Mouse (Mus musculus): ENCODE results near the gene Tbc1d25. TPM values are rescaled to one million over a fixed set of nuclear protein-coding genes. Genes with fewer than 3 reads are reported as not detected.

Gene Tbc1d25
- polyA plus RNA-seq, 1 experiment from 2014 or later, result 15.5 TPM

- Histone ChIP-seq H3K4me3 (ENCODE audit: low read depth, low read length) (no peak overlapping the region), H3K27me3 (ENCODE audit: control insufficient read depth, insufficient read depth, low read length) (no peaks in the 10 kb centered on the region), H3K4me1 (ENCODE audit: control insufficient read depth, insufficient read depth, low read length) (no peaks in the 10 kb centered on the region), H3K9ac (ENCODE audit: low read length) (no peak overlapping the region), H3K27ac (replicated peaks; ENCODE audit: low read depth, low read length) (no peak overlapping the region), H3K9me3 (ENCODE audit: control insufficient read depth, low read length) (no peaks in the 10 kb centered on the region), H3K4me2 (ENCODE audit: low read depth, severe bottlenecking) (no peak overlapping the region), H3K36me3 (ENCODE audit: control insufficient read depth, insufficient read depth, low read length) (no peaks in the 10 kb centered on the region)
- WGBS, result 95% methylated on average over 5 of the region's 5 CpGs
- no peak for DNase-seq (ENCODE audit: low spot score)
- ATAC-seq (ENCODE audit: insufficient number of reproducible peaks, low FRiP score, low TSS enrichment, low read depth), result no peak
Measured at GRCm38 (mm10) chrX:8163076-8163475, 12.9 kb downstream of the Tbc1d25 start.

GRCm38 (mm10) chrX:8145153-8145991 lies 30.6 kb downstream of the Tbc1d25 start, which contains the start of gene Rbm3:
Gene Rbm3, minus strand, starts transcription at chrX:8145880.
- H3K9ac ChIP-seq (ENCODE audit: low read length), result peak within 1 kb of the TSS; percentile 87
- H3K4me2 ChIP-seq (ENCODE audit: low read depth, severe bottlenecking), result peak within 1 kb of the TSS; percentile 87
- H3K27me3 ChIP-seq (ENCODE audit: control insufficient read depth, insufficient read depth, low read length), result no peaks in the 10 kb centered on the region
- H3K4me3 ChIP-seq (ENCODE audit: low read depth, low read length), result peak within 1 kb of the TSS; percentile 57
- H3K9me3 ChIP-seq (ENCODE audit: control insufficient read depth, low read length), result no peaks in the 10 kb centered on the region
- peak; percentile 92 for ATAC-seq (ENCODE audit: insufficient number of reproducible peaks, low FRiP score, low TSS enrichment, low read depth)
- 0 out of 2 replicates have a peak, but pooled peaks cover 9% of the 10 kb centered on the region for H3K4me1 ChIP-seq (ENCODE audit: control insufficient read depth, insufficient read depth, low read length)
- DNase-seq (ENCODE audit: low spot score), result peak; percentile 83
- H3K36me3 ChIP-seq (ENCODE audit: control insufficient read depth, insufficient read depth, low read length), result peaks cover 4% of the 10 kb centered on the region; the same call in 1 of the 2 replicates
- 26% methylated on average over 64 of the region's 65 CpGs for WGBS
- H3K27ac ChIP-seq (replicated peaks; ENCODE audit: low read depth, low read length), result peak within 1 kb of the TSS; percentile 94

- H3K9ac ChIP-seq (ENCODE audit: low read length), result peak overlapping the region; percentile 87; the same call in 1 of the 2 replicates
- H3K9me3 ChIP-seq (ENCODE audit: control insufficient read depth, low read length), result no peaks in the 10 kb centered on the region
- no peak for DNase-seq (ENCODE audit: low spot score)
- peaks cover 4% of the 10 kb centered on the region; the same call in 1 of the 2 replicates for H3K36me3 ChIP-seq (ENCODE audit: control insufficient read depth, insufficient read depth, low read length)
- 74% methylated on average over 7 of the region's 7 CpGs for WGBS
- H3K27ac ChIP-seq (replicated peaks; ENCODE audit: low read depth, low read length), result no peak overlapping the region
- H3K4me2 ChIP-seq (ENCODE audit: low read depth, severe bottlenecking), result peak overlapping the region; percentile 87
- 0 out of 2 replicates have a peak, but pooled peaks cover 9% of the 10 kb centered on the region for H3K4me1 ChIP-seq (ENCODE audit: control insufficient read depth, insufficient read depth, low read length)
- H3K27me3 ChIP-seq (ENCODE audit: control insufficient read depth, insufficient read depth, low read length), result no peaks in the 10 kb centered on the region
- peak overlapping the region; percentile 57 for H3K4me3 ChIP-seq (ENCODE audit: low read depth, low read length)
- no peak for ATAC-seq (ENCODE audit: insufficient number of reproducible peaks, low FRiP score, low TSS enrichment, low read depth)
Measured at GRCm38 (mm10) chrX:8143750-8144149, 32.2 kb downstream of the Tbc1d25 start.

- Histone ChIP-seq H3K4me3 (ENCODE audit: low read depth, low read length) (no peak overlapping the region), H3K36me3 (ENCODE audit: control insufficient read depth, insufficient read depth, low read length) (peaks cover 4% of the 10 kb centered on the region; the same call in 1 of the 2 replicates), H3K9ac (ENCODE audit: low read length) (no peak overlapping the region), H3K4me1 (ENCODE audit: control insufficient read depth, insufficient read depth, low read length) (0 out of 2 replicates have a peak, but pooled peaks cover 9% of the 10 kb centered on the region), H3K27ac (replicated peaks; ENCODE audit: low read depth, low read length) (no peak overlapping the region), H3K4me2 (ENCODE audit: low read depth, severe bottlenecking) (no peak overlapping the region), H3K9me3 (ENCODE audit: control insufficient read depth, low read length) (no peaks in the 10 kb centered on the region), H3K27me3 (ENCODE audit: control insufficient read depth, insufficient read depth, low read length) (no peaks in the 10 kb centered on the region)
- ATAC-seq (ENCODE audit: insufficient number of reproducible peaks, low FRiP score, low TSS enrichment, low read depth), result no peak
- 91% methylated on average over 7 of the region's 7 CpGs for WGBS
- DNase-seq (ENCODE audit: low spot score), result no peak
Measured at GRCm38 (mm10) chrX:8142948-8143347, 33.0 kb downstream of the Tbc1d25 start.

- ATAC-seq (ENCODE audit: insufficient number of reproducible peaks, low FRiP score, low TSS enrichment, low read depth) (no peak), DNase-seq (ENCODE audit: low spot score) (no peak)
- WGBS, result 74% methylated on average over 3 of the region's 3 CpGs
- Histone ChIP-seq H3K27me3 (ENCODE audit: control insufficient read depth, insufficient read depth, low read length) (no peaks in the 10 kb centered on the region), H3K4me3 (ENCODE audit: low read depth, low read length) (no peak overlapping the region), H3K36me3 (ENCODE audit: control insufficient read depth, insufficient read depth, low read length) (peaks cover 4% of the 10 kb centered on the region; the same call in 1 of the 2 replicates), H3K9ac (ENCODE audit: low read length) (no peak overlapping the region), H3K9me3 (ENCODE audit: control insufficient read depth, low read length) (no peaks in the 10 kb centered on the region), H3K27ac (replicated peaks; ENCODE audit: low read depth, low read length) (no peak overlapping the region), H3K4me2 (ENCODE audit: low read depth, severe bottlenecking) (no peak overlapping the region), H3K4me1 (ENCODE audit: control insufficient read depth, insufficient read depth, low read length) (0 out of 2 replicates have a peak, but pooled peaks cover 9% of the 10 kb centered on the region)
Measured at GRCm38 (mm10) chrX:8141058-8141457, 34.9 kb downstream of the Tbc1d25 start.

GRCm38 (mm10) chrX:8140446-8140845 lies 35.5 kb downstream of the Tbc1d25 start:
- no peak overlapping the region for H3K4me2 ChIP-seq (ENCODE audit: low read depth, severe bottlenecking)
- no peak overlapping the region for H3K9ac ChIP-seq (ENCODE audit: low read length)
- H3K9me3 ChIP-seq (ENCODE audit: control insufficient read depth, low read length), result no peaks in the 10 kb centered on the region
- no peaks in the 10 kb centered on the region for H3K27me3 ChIP-seq (ENCODE audit: control insufficient read depth, insufficient read depth, low read length)
- no peak overlapping the region for H3K27ac ChIP-seq (replicated peaks; ENCODE audit: low read depth, low read length)
- peaks cover 4% of the 10 kb centered on the region; the same call in 1 of the 2 replicates for H3K36me3 ChIP-seq (ENCODE audit: control insufficient read depth, insufficient read depth, low read length)
- DNase-seq (ENCODE audit: low spot score) (no peak), ATAC-seq (ENCODE audit: insufficient number of reproducible peaks, low FRiP score, low TSS enrichment, low read depth) (no peak)
- WGBS, result 93% methylated on average over 2 of the region's 2 CpGs
- H3K4me1 ChIP-seq (ENCODE audit: control insufficient read depth, insufficient read depth, low read length), result 0 out of 2 replicates have a peak, but pooled peaks cover 9% of the 10 kb centered on the region
- no peak overlapping the region for H3K4me3 ChIP-seq (ENCODE audit: low read depth, low read length)

GRCm38 (mm10) chrX:8139480-8139879 lies 36.5 kb downstream of the Tbc1d25 start:
- Histone ChIP-seq H3K4me3 (ENCODE audit: low read depth, low read length) (no peak overlapping the region), H3K9me3 (ENCODE audit: control insufficient read depth, low read length) (no peaks in the 10 kb centered on the region), H3K9ac (ENCODE audit: low read length) (no peak overlapping the region), H3K4me1 (ENCODE audit: control insufficient read depth, insufficient read depth, low read length) (0 out of 2 replicates have a peak, but pooled peaks cover 9% of the 10 kb centered on the region), H3K27me3 (ENCODE audit: control insufficient read depth, insufficient read depth, low read length) (no peaks in the 10 kb centered on the region), H3K4me2 (ENCODE audit: low read depth, severe bottlenecking) (no peak overlapping the region), H3K36me3 (ENCODE audit: control insufficient read depth, insufficient read depth, low read length) (peaks cover 4% of the 10 kb centered on the region; the same call in 1 of the 2 replicates), H3K27ac (replicated peaks; ENCODE audit: low read depth, low read length) (no peak overlapping the region)
- no peak for ATAC-seq (ENCODE audit: insufficient number of reproducible peaks, low FRiP score, low TSS enrichment, low read depth)
- no peak for DNase-seq (ENCODE audit: low spot score)
- WGBS, result 58% methylated on average over 1 of the region's 1 CpGs

- DNase-seq (ENCODE audit: low spot score) (no peak), ATAC-seq (ENCODE audit: insufficient number of reproducible peaks, low FRiP score, low TSS enrichment, low read depth) (no peak)
- WGBS, result 70% methylated on average over 2 of the region's 2 CpGs
- no peaks in the 10 kb centered on the region for H3K36me3 ChIP-seq (ENCODE audit: control insufficient read depth, insufficient read depth, low read length)
- no peaks in the 10 kb centered on the region for H3K27me3 ChIP-seq (ENCODE audit: control insufficient read depth, insufficient read depth, low read length)
- no peak overlapping the region for H3K4me3 ChIP-seq (ENCODE audit: low read depth, low read length)
- no peak overlapping the region for H3K4me2 ChIP-seq (ENCODE audit: low read depth, severe bottlenecking)
- H3K4me1 ChIP-seq (ENCODE audit: control insufficient read depth, insufficient read depth, low read length), result no peaks in the 10 kb centered on the region
- no peaks in the 10 kb centered on the region for H3K9me3 ChIP-seq (ENCODE audit: control insufficient read depth, low read length)
- no peak overlapping the region for H3K27ac ChIP-seq (replicated peaks; ENCODE audit: low read depth, low read length)
- no peak overlapping the region for H3K9ac ChIP-seq (ENCODE audit: low read length)
Measured at GRCm38 (mm10) chrX:8135886-8136285, 40.1 kb downstream of the Tbc1d25 start.

All from limb, embryonic 11.5 days (tissue).